Mouse (Mus musculus) right cerebral cortex, adult 2 months (tissue): ENCODE measurements at regions not wholly inside any gene's neighbourhood (a gene's known extent, or its start where the extent isn't known, plus 50 kb on each side); places are given as distances from the start of the nearest gene placed in this dataset.

Experiments used
- DNase-seq, 2 experiments: peaks; one replicate each; pipeline ENCODE4 v3.0.0; 2021 to 2022; ENCODE audit warnings: low spot score in 2 of 2

DNA sequence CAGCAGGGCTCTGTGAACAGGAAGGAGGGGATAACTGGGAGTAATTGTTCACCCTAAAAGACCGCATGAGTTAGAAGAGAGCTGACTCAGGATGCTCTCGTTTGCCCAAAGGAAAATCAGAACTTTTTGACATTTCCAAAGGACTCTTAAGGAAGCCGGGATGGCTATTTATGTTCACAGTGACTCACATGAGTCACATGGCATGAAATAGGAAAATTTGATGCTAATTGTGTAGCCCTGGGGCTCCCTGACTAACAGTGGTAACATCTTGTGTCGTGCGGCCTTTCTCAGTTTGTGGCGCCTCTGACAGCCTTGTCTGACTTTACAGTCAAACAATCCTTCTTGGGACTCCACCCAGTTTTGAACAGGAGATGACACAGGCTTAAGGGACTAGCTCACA is 51.9 kb upstream of the Cacna1a start:
- peak; percentile 31 to 33 for DNase-seq

DNA sequence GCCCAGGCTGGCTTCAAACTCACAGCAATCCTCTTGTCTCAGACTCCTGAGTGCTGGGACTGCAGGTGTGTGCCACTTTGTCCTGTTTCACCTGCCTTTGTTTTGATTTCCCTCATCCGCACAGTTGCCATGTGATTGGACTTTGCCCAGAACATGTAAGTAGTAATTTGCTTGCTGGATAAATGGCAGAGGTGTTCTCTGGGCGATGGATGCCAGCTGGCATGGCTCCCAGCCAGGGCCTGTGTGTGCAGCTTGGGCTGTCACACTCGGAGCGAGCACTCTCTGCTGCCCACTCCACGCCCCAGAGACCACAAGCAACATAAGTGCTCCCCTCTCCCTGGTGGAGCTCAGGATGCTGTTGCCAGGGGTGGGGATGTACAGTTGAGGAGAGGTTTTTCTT is 53.9 kb upstream of the Cacna1a start:
- DNase-seq = peak; percentile 29 to 38

DNA sequence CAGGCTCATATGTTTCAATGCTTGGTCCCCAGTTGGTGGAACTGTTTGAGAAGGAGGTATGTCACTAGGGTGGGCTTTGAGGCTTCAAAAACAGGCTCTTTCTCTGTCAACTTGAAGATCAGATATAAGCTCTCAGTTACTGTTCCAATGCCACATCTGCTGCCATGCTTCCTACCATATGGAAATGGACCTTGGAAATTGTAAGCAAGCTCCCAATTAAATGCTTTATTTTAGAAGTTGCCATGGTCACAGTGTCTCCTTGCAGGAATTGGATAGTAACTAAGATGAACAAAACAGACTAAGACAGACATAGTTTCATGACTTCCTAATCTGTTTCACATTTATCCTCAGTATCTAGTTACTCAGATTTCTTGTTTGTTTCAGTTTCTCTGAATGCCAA is 56.7 kb upstream of the Cacna1a start:
- peak in 1 of 2 experiments; percentile 25 for DNase-seq

DNA sequence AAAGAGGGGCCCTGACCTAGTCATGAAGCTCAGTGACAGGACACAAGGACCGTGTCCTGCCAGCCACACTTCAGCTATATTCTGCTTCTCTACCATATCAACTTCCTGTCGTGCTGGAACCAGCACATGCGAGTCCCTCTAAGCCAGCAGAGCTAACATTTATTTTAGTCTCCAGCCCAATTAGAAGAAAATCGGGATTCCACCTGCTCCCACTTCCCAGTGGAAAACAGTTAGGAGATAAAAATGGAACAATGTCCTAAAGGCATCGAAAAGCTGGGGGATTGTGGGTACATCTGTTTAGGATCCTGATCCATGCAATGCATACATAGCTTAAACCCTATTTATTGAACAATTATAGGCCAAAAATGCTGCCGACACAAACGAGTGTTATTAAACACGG is 58.7 kb upstream of the Cacna1a start:
- DNase-seq = peak; percentile 21 to 35

DNA sequence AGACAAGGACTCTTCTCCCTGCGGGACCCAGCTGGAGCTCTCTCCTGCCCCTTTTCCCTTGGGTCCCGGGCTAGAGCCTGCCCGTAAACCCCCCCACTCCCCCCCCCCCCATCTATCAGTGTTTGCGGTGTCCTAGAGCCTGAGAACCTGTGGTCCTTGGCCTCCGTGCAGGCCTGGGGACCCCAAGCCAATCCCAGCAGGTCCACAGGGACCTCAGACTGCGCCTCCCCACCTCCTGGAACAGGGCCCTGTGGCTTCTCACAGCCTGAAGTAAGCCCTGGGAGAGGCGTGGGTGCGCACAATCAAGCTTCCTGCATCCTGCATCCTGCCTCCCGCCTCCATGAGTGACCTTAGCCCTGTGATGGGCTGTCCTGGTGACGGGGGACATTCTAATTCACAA is 52.6 kb upstream of the Ccdc130 start:
- no peak for DNase-seq

DNA sequence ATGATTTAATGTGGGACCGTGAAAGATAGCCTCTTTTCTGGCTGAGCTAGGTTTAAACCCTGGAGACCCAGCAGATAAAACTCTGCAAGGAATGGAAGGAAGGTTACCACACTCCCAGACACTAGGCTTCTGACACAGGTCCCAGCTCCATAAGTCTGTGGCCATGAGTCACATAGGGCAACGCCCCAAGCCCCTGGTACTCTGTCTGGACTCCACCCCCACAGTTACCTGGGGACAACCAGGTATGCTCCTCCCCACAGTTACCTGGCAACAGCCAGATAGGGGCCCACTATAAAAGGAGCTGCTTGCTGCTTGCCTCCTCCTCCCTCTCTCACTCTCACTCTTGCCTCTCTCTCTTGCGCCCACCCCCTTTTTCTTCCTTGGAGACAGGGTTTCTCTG is 51.7 kb upstream of the Ccdc130 start:
- DNase-seq = no peak
